Comparison of ENCODE assay signal across 8 mouse cellular contexts in genomic region chr14:48445984-48446683, GRCm38 (mm10). TPM values are rescaled to one million over a fixed set of nuclear protein-coding genes. Genes with fewer than 3 reads are reported as not detected.
A peak's percentile ranks its signal among the peaks of the same experiment; 100 is the strongest.
DNase-seq lines count a peak whose midpoint lies in the region; ATAC-seq and TF ChIP-seq lines count a peak whose summit lies in the region.

Tmem260 (plus strand) TSS chr14:48446124.

- H3K36me3 ChIP-seq in embryonic facial prominence, embryonic 13.5 days: no peaks in the 10 kb centered on the region
- no peaks in the 10 kb centered on the region for H3K36me3 ChIP-seq in kidney, adult 2 months (ENCODE audit: control insufficient read depth, insufficient read depth, low read length)
- H3K36me3 ChIP-seq in limb, embryonic 12.5 days: no peaks in the 10 kb centered on the region
- no peaks in the 10 kb centered on the region for H3K36me3 ChIP-seq in midbrain, embryonic 15.5 days (replicated peaks)
- no peaks in the 10 kb centered on the region for H3K36me3 ChIP-seq in spleen, adult 2 months (ENCODE audit: control insufficient read depth, insufficient read depth, low read length)

- peak; percentile 98 for ATAC-seq in embryonic facial prominence, embryonic 13.5 days (ENCODE audit: insufficient number of reproducible peaks, insufficient read depth, low FRiP score, low TSS enrichment, low read depth)
- ATAC-seq in limb, embryonic 12.5 days (ENCODE audit: insufficient number of reproducible peaks, insufficient read depth, low FRiP score, low TSS enrichment, low read depth): peak; percentile 97
- ATAC-seq in midbrain, embryonic 15.5 days (replicated peaks): peak; percentile 98

- peak; percentile 92 for DNase-seq in 3134 (ENCODE audit: extremely low read depth, insufficient read length, low spot score)
- DNase-seq in adrenal gland, postnatal 36 days: peak; percentile 91 to 94
- peak; percentile 93 to 97 for DNase-seq in heart, adult 18-20 months
- DNase-seq in kidney, adult 2 months: peak; percentile 94
- peak; percentile 89 to 94 for DNase-seq in spleen, adult 2 months (ENCODE audit: low read depth in 1 of 2, low spot score in 2 of 2)

- H3K4me3 ChIP-seq in embryonic facial prominence, embryonic 13.5 days: peak within 1 kb of the TSS; percentile 91
- H3K4me3 ChIP-seq in kidney, adult 2 months (ENCODE audit: insufficient read depth, low read depth, low read length): peak within 1 kb of the TSS; percentile 79
- peak within 1 kb of the TSS; percentile 92 for H3K4me3 ChIP-seq in limb, embryonic 12.5 days (replicated peaks)
- peak within 1 kb of the TSS; percentile 94 for H3K4me3 ChIP-seq in midbrain, embryonic 15.5 days
- H3K4me3 ChIP-seq in spleen, adult 2 months (ENCODE audit: extremely low read depth, insufficient read depth, insufficient read length): peak within 1 kb of the TSS; percentile 79

- peaks cover 8% of the 10 kb centered on the region for H3K4me1 ChIP-seq in embryonic facial prominence, embryonic 13.5 days
- peaks cover 5% of the 10 kb centered on the region; the same call in 1 of the 2 replicates for H3K4me1 ChIP-seq in kidney, adult 2 months (ENCODE audit: control insufficient read depth, insufficient read depth, low read length)
- H3K4me1 ChIP-seq in limb, embryonic 12.5 days (replicated peaks): peaks cover 8% of the 10 kb centered on the region
- peaks cover 15% of the 10 kb centered on the region for H3K4me1 ChIP-seq in midbrain, embryonic 15.5 days
- H3K4me1 ChIP-seq in spleen, adult 2 months (ENCODE audit: control insufficient read depth, insufficient read depth, insufficient read length): peaks cover 4% of the 10 kb centered on the region

- H3K27ac ChIP-seq in embryonic facial prominence, embryonic 13.5 days: peak within 1 kb of the TSS; percentile 82
- H3K27ac ChIP-seq in kidney, adult 2 months (ENCODE audit: insufficient read depth, low read depth, low read length): peak within 1 kb of the TSS; percentile 97
- H3K27ac ChIP-seq in limb, embryonic 12.5 days: peak within 1 kb of the TSS; percentile 83
- H3K27ac ChIP-seq in midbrain, embryonic 15.5 days: peak within 1 kb of the TSS; percentile 95
- peak within 1 kb of the TSS; percentile 95 for H3K27ac ChIP-seq in spleen, adult 2 months (ENCODE audit: insufficient read depth, low read length)

- H3K4me2 ChIP-seq in embryonic facial prominence, embryonic 13.5 days: peak within 1 kb of the TSS; percentile 77
- H3K4me2 ChIP-seq in limb, embryonic 12.5 days: peak within 1 kb of the TSS; percentile 70
- H3K4me2 ChIP-seq in midbrain, embryonic 15.5 days: peak within 1 kb of the TSS; percentile 64

- TF ChIP-seq CTCF in kidney, adult 2 months (conservative IDR thresholded peaks at IDR 0.05; ENCODE audit: insufficient read depth, insufficient read length, low read depth, low read length): peak; percentile 91
- peak; percentile 86 for TF ChIP-seq CTCF in spleen, adult 2 months (IDR thresholded peaks at IDR 0.05; ENCODE audit: extremely low read depth, insufficient read depth, insufficient read length, insufficient replicate concordance)

- H3K27me3 ChIP-seq in embryonic facial prominence, embryonic 13.5 days: no peaks in the 10 kb centered on the region
- no peaks in the 10 kb centered on the region for H3K27me3 ChIP-seq in kidney, adult 2 months (replicated peaks; ENCODE audit: control insufficient read depth, insufficient read depth, low read length)
- H3K27me3 ChIP-seq in limb, embryonic 12.5 days: no peaks in the 10 kb centered on the region
- H3K27me3 ChIP-seq in midbrain, embryonic 15.5 days (replicated peaks): no peaks in the 10 kb centered on the region
- no peaks in the 10 kb centered on the region for H3K27me3 ChIP-seq in spleen, adult 2 months (ENCODE audit: control insufficient read depth, insufficient read depth, low read length)

- TF ChIP-seq POLR2A in kidney, adult 2 months (IDR thresholded peaks at IDR 0.05; ENCODE audit: low read depth, low read length): no peak
- TF ChIP-seq POLR2A in spleen, adult 2 months (IDR thresholded peaks at IDR 0.05; ENCODE audit: low read depth, low read length): peak; percentile 60

- H3K9me3 ChIP-seq in embryonic facial prominence, embryonic 13.5 days: no peaks in the 10 kb centered on the region
- no peaks in the 10 kb centered on the region for H3K9me3 ChIP-seq in limb, embryonic 12.5 days
- H3K9me3 ChIP-seq in midbrain, embryonic 15.5 days: no peaks in the 10 kb centered on the region

- peak within 1 kb of the TSS; percentile 94 for H3K9ac ChIP-seq in embryonic facial prominence, embryonic 13.5 days
- H3K9ac ChIP-seq in limb, embryonic 12.5 days (replicated peaks): peak within 1 kb of the TSS; percentile 96
- H3K9ac ChIP-seq in midbrain, embryonic 15.5 days: peak within 1 kb of the TSS; percentile 93

- under 1% methylated on average over 69 of the region's 69 CpGs for WGBS in embryonic facial prominence, embryonic 13.5 days
- under 1% methylated on average over 69 of the region's 69 CpGs for WGBS in kidney, adult 2 months
- WGBS in limb, embryonic 12.5 days: under 1% methylated on average over 69 of the region's 69 CpGs
- WGBS in midbrain, embryonic 15.5 days: under 1% methylated on average over 69 of the region's 69 CpGs
- 1% methylated on average over 58 of the region's 69 CpGs for WGBS in spleen, adult 2 months

RNA-seq across cellular contexts. Expression of gene Tmem260, which starts in this region (rescaled TPM):
- total RNA-seq in adrenal gland, postnatal 36 days (2021): 10 to 100 TPM; 31.1 to 34.0 TPM
- 24.1 and 28.0 TPM in 2 replicates for polyA plus RNA-seq in embryonic facial prominence, embryonic 13.5 days (2015; fragmentation: Nextera tagmentation; extraction: Ambion mirVana)
- 10 to 100 TPM in 1 of 2 experiments, 1 to 10 TPM in 1; 8.6 to 12.2 TPM for total RNA-seq in heart, adult 18-20 months (2021)
- 13.7 and 13.9 TPM in 2 replicates for polyA plus RNA-seq in kidney, adult 2 months (2012; rRNA removed)
- 30.5 and 32.8 TPM in 2 replicates for polyA plus RNA-seq in limb, embryonic 12.5 days (2016; fragmentation: Nextera tagmentation; extraction: Ambion mirVana)
- 17.7 and 20.1 TPM in 2 replicates for polyA plus RNA-seq in midbrain, embryonic 15.5 days (2015; fragmentation: Nextera tagmentation; extraction: Ambion mirVana)
- polyA plus RNA-seq in spleen, adult 2 months (2012; rRNA removed): 8.3 and 13.5 TPM in 2 replicates

Comparison
In these comparisons a context has a peak if more than half of its experiments do, and no peak if none do; other contexts are left out.
1. Peak in every context shown above with its lines: DNase-seq, ATAC-seq, H3K4me3 ChIP-seq and H3K27ac ChIP-seq.